Mouse (Mus musculus) bone marrow, adult 2 months (tissue): ENCODE data around the gene Sik3.

Source experiments
- CTCF ChIP-seq: fragments of 200-500 bp; IDR thresholded peaks from 2 replicates; pipeline ENCODE4 v1.5.1; 2011; ENCODE audit warnings: low read length, control low read depth; ENCODE audit not compliant: control insufficient read depth, insufficient read depth
- POLR2A ChIP-seq: fragments of 200-500 bp; IDR thresholded peaks from 2 replicates; pipeline ENCODE4 v1.6.1; 2011; ENCODE audit warnings: low read depth, mild to moderate bottlenecking, control low read depth, low read length, borderline replicate concordance; ENCODE audit not compliant: control insufficient read depth

DNA sequence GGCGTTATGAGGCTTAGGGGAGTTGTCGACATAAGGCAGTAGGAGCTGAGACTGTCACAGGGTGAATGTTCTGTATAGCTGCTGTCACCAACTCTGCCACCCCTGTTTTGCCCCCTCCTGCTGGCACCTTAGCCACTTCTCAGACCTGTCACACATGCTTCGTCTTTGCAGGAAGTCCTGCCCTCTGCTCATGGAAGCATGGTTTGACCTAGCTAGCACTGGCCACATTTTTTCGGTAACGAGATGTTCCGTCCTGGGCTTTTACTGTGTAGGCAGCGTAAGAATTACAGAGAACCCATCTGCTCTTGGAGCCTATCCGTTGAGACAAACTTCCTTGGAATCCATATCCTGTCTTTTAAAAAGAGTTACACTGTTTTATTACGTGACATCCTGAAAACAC lies 110.1 kb downstream of the Sik3 start:
- TF ChIP-seq POLR2A (no peak), CTCF (no peak)
